Mouse (Mus musculus) cortical plate, adult 2 months (tissue): ENCODE measurements at regions not wholly inside any gene's neighbourhood (a gene's known extent, or its start where the extent isn't known, plus 50 kb on each side); places are given as distances from the start of the nearest gene placed in this dataset.

Experiments used
- H3K27ac ChIP-seq: fragments of 200-500 bp; 2 replicates; pipeline ENCODE4 v1.5.1; 2012; ENCODE audit warnings: low read length, control low read depth, inconsistent platforms; ENCODE audit not compliant: insufficient read depth
- H3K4me1 ChIP-seq: fragments of 200-500 bp; 2 replicates; pipeline ENCODE4 v1.6.1; 2011; ENCODE audit warnings: low read length; ENCODE audit not compliant: control insufficient read depth, insufficient read depth
- H3K4me3 ChIP-seq: fragments of 200-500 bp; 2 replicates; pipeline ENCODE4 v1.5.1; 2011; ENCODE audit warnings: mild to moderate bottlenecking, low read length, control low read depth; ENCODE audit not compliant: insufficient read depth
- CTCF ChIP-seq: fragments of 200-500 bp; IDR thresholded peaks from 2 replicates; pipeline ENCODE4 v1.5.1; 2011; ENCODE audit warnings: mild to moderate bottlenecking, control low read depth, low read length; ENCODE audit not compliant: insufficient read depth; ENCODE audit errors: extremely low read depth
- POLR2A ChIP-seq: fragments of 200-500 bp; IDR thresholded peaks from 2 replicates; pipeline ENCODE4 v1.6.1; 2011; ENCODE audit warnings: mild to moderate bottlenecking, low read length, control low read depth; ENCODE audit not compliant: insufficient read depth; ENCODE audit errors: extremely low read depth

- no peak overlapping the region for H3K27ac ChIP-seq
- H3K4me1 ChIP-seq, result no peaks in the 10 kb centered on the region
- TF ChIP-seq CTCF (no peak), POLR2A (no peak)
- 0 out of 2 replicates have a peak overlapping the region, but pooled peaks have one; percentile 12 for H3K4me3 ChIP-seq
Measured at GRCm38 (mm10) chr12:33592431-33592911, 163.0 kb downstream of the Twistnb start.

- H3K4me1 ChIP-seq, result no peaks in the 10 kb centered on the region
- 0 out of 2 replicates have a peak overlapping the region, but pooled peaks have one; percentile 12 for H3K4me3 ChIP-seq
- no peak for TF ChIP-seq POLR2A
- no peak for TF ChIP-seq CTCF
- no peak overlapping the region for H3K27ac ChIP-seq
Measured at GRCm38 (mm10) chr12:33592938-33593337, 163.5 kb downstream of the Twistnb start.

- Histone ChIP-seq H3K4me3 (no peak overlapping the region), H3K4me1 (no peaks in the 10 kb centered on the region), H3K27ac (no peak overlapping the region)
- no peak for TF ChIP-seq CTCF
- no peak for TF ChIP-seq POLR2A
Measured at GRCm38 (mm10) chr12:33593685-33594084, 164.2 kb downstream of the Twistnb start.

GRCm38 (mm10) chr12:33605393-33605792 lies 176.0 kb downstream of the Twistnb start:
- 0 out of 2 replicates have a peak, but pooled peaks have one; percentile 10 for TF ChIP-seq CTCF
- TF ChIP-seq POLR2A, result no peak
- H3K4me1 ChIP-seq, result no peaks in the 10 kb centered on the region
- H3K4me3 ChIP-seq, result no peak overlapping the region
- no peak overlapping the region for H3K27ac ChIP-seq

GRCm38 (mm10) chr12:33607811-33608602 lies 178.6 kb downstream of the Twistnb start:
- H3K4me3 ChIP-seq, result no peak overlapping the region
- no peak for TF ChIP-seq CTCF
- no peak for TF ChIP-seq POLR2A
- no peak overlapping the region for H3K27ac ChIP-seq
- H3K4me1 ChIP-seq, result no peaks in the 10 kb centered on the region

GRCm38 (mm10) chr12:33612378-33612777 lies 182.9 kb downstream of the Twistnb start:
- H3K27ac ChIP-seq, result no peak overlapping the region
- H3K4me1 ChIP-seq, result no peaks in the 10 kb centered on the region
- no peak overlapping the region for H3K4me3 ChIP-seq
- TF ChIP-seq CTCF (no peak), POLR2A (no peak)

GRCm38 (mm10) chr12:33620391-33620790 lies 191.0 kb downstream of the Twistnb start:
- no peaks in the 10 kb centered on the region for H3K4me1 ChIP-seq
- TF ChIP-seq CTCF (no peak), POLR2A (no peak)
- H3K27ac ChIP-seq, result no peak overlapping the region
- H3K4me3 ChIP-seq, result no peak overlapping the region

- no peak overlapping the region for H3K27ac ChIP-seq
- TF ChIP-seq POLR2A (no peak), CTCF (no peak)
- no peak overlapping the region for H3K4me3 ChIP-seq
- no peaks in the 10 kb centered on the region for H3K4me1 ChIP-seq
Measured at GRCm38 (mm10) chr12:33626092-33626882, 196.9 kb downstream of the Twistnb start.

GRCm38 (mm10) chr12:33652597-33652996 lies 223.2 kb downstream of the Twistnb start:
- Histone ChIP-seq H3K27ac (no peak overlapping the region), H3K4me3 (no peak overlapping the region), H3K4me1 (no peaks in the 10 kb centered on the region; the same call in 1 of the 2 replicates)
- no peak for TF ChIP-seq POLR2A
- no peak for TF ChIP-seq CTCF
